Mouse (Mus musculus) liver, embryonic 16.5 days (tissue): ENCODE results near the gene Ubac2. TPM values are rescaled to one million over a fixed set of nuclear protein-coding genes. Genes with fewer than 3 reads are reported as not detected.
A peak's percentile ranks its signal among the peaks of the same experiment; 100 is the strongest.
"Not testable (repeated sequence)": the region's sequence is repeated elsewhere in the genome, so short reads cannot be mapped to it uniquely, and the experiment has no call there.

ENCODE experiments used
- ATAC-seq: fragments of 200-750 bp; cut with Nextera tagmentation; 2 replicates; pipeline ENCODE4 v1.8.0; 2017; ENCODE audit warnings: low read depth, mild to moderate bottlenecking, moderate number of reproducible peaks, moderate library complexity
- H3K27ac ChIP-seq: fragments of 300-500 bp; sonication (generic); 2 replicates; pipeline ENCODE4 v1.5.1; 2014; ENCODE audit warnings: mild to moderate bottlenecking, low read length
- H3K27me3 ChIP-seq: fragments of 300-500 bp; sonication (generic); 2 replicates; pipeline ENCODE4 v1.6.1; 2014; ENCODE audit warnings: low read depth, low read length, mixed read lengths; ENCODE audit not compliant: control insufficient read depth, insufficient read depth
- H3K36me3 ChIP-seq: fragments of 300-500 bp; sonication (generic); 2 replicates; pipeline ENCODE4 v1.6.1; 2014; ENCODE audit warnings: mild to moderate bottlenecking; ENCODE audit not compliant: control insufficient read depth, insufficient read depth
- H3K4me1 ChIP-seq: fragments of 300-500 bp; sonication (generic); 2 replicates; pipeline ENCODE4 v1.6.1; 2014; ENCODE audit warnings: low read depth, low read length, mixed read lengths; ENCODE audit not compliant: control insufficient read depth
- H3K4me2 ChIP-seq: fragments of 300-500 bp; sonication (generic); 2 replicates; pipeline ENCODE4 v1.6.1; 2014; ENCODE audit warnings: low read depth, low read length, mixed read lengths
- H3K4me3 ChIP-seq: fragments of 300-500 bp; sonication (generic); 2 replicates; pipeline ENCODE4 v1.5.1; 2014; ENCODE audit warnings: low read depth, mild to moderate bottlenecking, low read length
- H3K9ac ChIP-seq: fragments of 300-500 bp; sonication (generic); 2 replicates; pipeline ENCODE4 v1.6.1; 2014; ENCODE audit warnings: low read depth, low read length
- H3K9me3 ChIP-seq: fragments of 300-500 bp; sonication (generic); replicated peaks from 2 replicates; pipeline ENCODE4 v1.6.1; 2016; ENCODE audit warnings: low read length; ENCODE audit not compliant: control insufficient read depth
- WGBS: fragments of 180-500 bp; shearing (Covaris S2); extraction: QIAGEN DNeasy Blood & Tissue Kit; methylation state at CpG from one replicate; pipeline ENCODE4 v1.1.7; 2014; ENCODE audit not compliant: insufficient replicate concordance; 5-methylcytosine and 5-hydroxymethylcytosine counted together
- polyA plus RNA-seq: library from polyadenylated mRNA; unstranded; fragments of >200 nt; fragmentation: Nextera tagmentation; extraction: Ambion mirVana; gene quantifications from 2 replicates; pipeline ENCODE4 v1.2.1, GENCODE M21; 2015

Gene Ubac2
- polyA plus RNA-seq, 1 experiment from 2014 or later: 22.1 TPM

- Histone ChIP-seq H3K27ac (no peak overlapping the region), H3K9me3 (no peaks in the 10 kb centered on the region), H3K9ac (no peak overlapping the region), H3K4me1 (no peaks in the 10 kb centered on the region), H3K36me3 (no peaks in the 10 kb centered on the region), H3K27me3 (no peaks in the 10 kb centered on the region), H3K4me2 (no peak overlapping the region), H3K4me3 (no peak overlapping the region)
- WGBS: 57% methylated on average over 3 of the region's 3 CpGs
- no peak for ATAC-seq
These were observed 11.8 kb upstream of the Ubac2 start for GRCm38 (mm10) chr14:121866574-121866973.

GRCm38 (mm10) chr14:121869111-121869510 lies 9.3 kb upstream of the Ubac2 start:
- H3K4me3 ChIP-seq: no peak overlapping the region
- WGBS: 51% methylated on average over 1 of the region's 1 CpGs
- H3K36me3 ChIP-seq: no peaks in the 10 kb centered on the region
- H3K27ac ChIP-seq: no peak overlapping the region
- ATAC-seq: no peak
- no peaks in the 10 kb centered on the region for H3K4me1 ChIP-seq
- H3K27me3 ChIP-seq: no peaks in the 10 kb centered on the region
- H3K9ac ChIP-seq: no peak overlapping the region
- no peaks in the 10 kb centered on the region for H3K9me3 ChIP-seq
- H3K4me2 ChIP-seq: no peak overlapping the region

GRCm38 (mm10) chr14:121872760-121873159 lies 5.7 kb upstream of the Ubac2 start:
- H3K4me3 ChIP-seq: no peak overlapping the region
- WGBS: 72% methylated on average over 1 of the region's 1 CpGs

GRCm38 (mm10) chr14:121873172-121873571 lies 5.2 kb upstream of the Ubac2 start:
- Histone ChIP-seq H3K4me3 (no peak overlapping the region), H3K36me3 (no peaks in the 10 kb centered on the region), H3K4me2 (no peak overlapping the region), H3K4me1 (no peaks in the 10 kb centered on the region; the same call in 1 of the 2 replicates), H3K27me3 (no peaks in the 10 kb centered on the region), H3K27ac (no peak overlapping the region), H3K9me3 (no peaks in the 10 kb centered on the region), H3K9ac (no peak overlapping the region)
- no peak for ATAC-seq
- WGBS: 51% methylated on average over 2 of the region's 2 CpGs

More at GRCm38 (mm10) chr14:121872760-121873159, 5.7 kb upstream of the Ubac2 start:
- Histone ChIP-seq H3K4me2 (no peak overlapping the region), H3K36me3 (no peaks in the 10 kb centered on the region), H3K9me3 (no peaks in the 10 kb centered on the region), H3K4me1 (no peaks in the 10 kb centered on the region; the same call in 1 of the 2 replicates), H3K27me3 (no peaks in the 10 kb centered on the region), H3K27ac (no peak overlapping the region), H3K9ac (no peak overlapping the region)
- no peak for ATAC-seq

GRCm38 (mm10) chr14:121873646-121874045 lies 4.8 kb upstream of the Ubac2 start:
- no peak for ATAC-seq
- no peaks in the 10 kb centered on the region for H3K27me3 ChIP-seq
- no peak overlapping the region for H3K4me2 ChIP-seq
- no peaks in the 10 kb centered on the region for H3K9me3 ChIP-seq
- no peak overlapping the region for H3K27ac ChIP-seq
- WGBS: 53% methylated on average over 4 of the region's 4 CpGs
- H3K4me3 ChIP-seq: no peak overlapping the region
- no peak overlapping the region for H3K9ac ChIP-seq
- no peaks in the 10 kb centered on the region for H3K36me3 ChIP-seq
- no peaks in the 10 kb centered on the region; the same call in 1 of the 2 replicates for H3K4me1 ChIP-seq

GRCm38 (mm10) chr14:121876190-121876589 lies 2.2 kb upstream of the Ubac2 start:
- not testable (repeated sequence) for H3K36me3 ChIP-seq, H3K4me2 ChIP-seq, H3K9ac ChIP-seq, H3K4me3 ChIP-seq, ATAC-seq, H3K27ac ChIP-seq, H3K27me3 ChIP-seq, H3K9me3 ChIP-seq
- peaks cover 19% of the 10 kb centered on the region for H3K4me1 ChIP-seq
- 50% methylated on average over 2 of the region's 2 CpGs for WGBS

- no peak overlapping the region for H3K4me2 ChIP-seq
- H3K27me3 ChIP-seq: no peaks in the 10 kb centered on the region
- no peaks in the 10 kb centered on the region for H3K36me3 ChIP-seq
- WGBS: 71% methylated on average over 2 of the region's 2 CpGs
- no peak overlapping the region for H3K27ac ChIP-seq
- no peak overlapping the region for H3K9ac ChIP-seq
- H3K9me3 ChIP-seq: no peaks in the 10 kb centered on the region
- no peak overlapping the region for H3K4me3 ChIP-seq
- peaks cover 20% of the 10 kb centered on the region for H3K4me1 ChIP-seq
- ATAC-seq: no peak
These were observed 1.6 kb upstream of the Ubac2 start for GRCm38 (mm10) chr14:121876860-121877259.

- Histone ChIP-seq H3K27me3 (no peaks in the 10 kb centered on the region), H3K9me3 (no peaks in the 10 kb centered on the region), H3K4me2 (peak overlapping the region; percentile 97), H3K9ac (peak overlapping the region; percentile 65; the same call in 1 of the 2 replicates), H3K4me3 (peak overlapping the region; percentile 78), H3K36me3 (no peaks in the 10 kb centered on the region), H3K27ac (peak overlapping the region; percentile 89), H3K4me1 (peaks cover 20% of the 10 kb centered on the region)
- no peak for ATAC-seq
- 30% methylated on average over 8 of the region's 8 CpGs for WGBS
These were observed 780 bp upstream of the Ubac2 start for GRCm38 (mm10) chr14:121877640-121878039.

GRCm38 (mm10) chr14:121878859-121879206 lies 413 bp downstream of the Ubac2 start:
- ATAC-seq: peak; percentile 30
- H3K4me2 ChIP-seq: peak overlapping the region; percentile 97

More at GRCm38 (mm10) chr14:121878859-121879206, 413 bp downstream of the Ubac2 start:
- Histone ChIP-seq H3K4me1 (peaks cover 29% of the 10 kb centered on the region), H3K36me3 (no peaks in the 10 kb centered on the region), H3K4me3 (peak overlapping the region; percentile 78), H3K27ac (peak overlapping the region; percentile 89), H3K9ac (peak overlapping the region; percentile 86), H3K27me3 (no peaks in the 10 kb centered on the region), H3K9me3 (no peaks in the 10 kb centered on the region)
- under 1% methylated on average over 27 of the region's 27 CpGs for WGBS
